Mouse (Mus musculus): ENCODE data around the gene Sycn.

The Sycn gene

DNA sequence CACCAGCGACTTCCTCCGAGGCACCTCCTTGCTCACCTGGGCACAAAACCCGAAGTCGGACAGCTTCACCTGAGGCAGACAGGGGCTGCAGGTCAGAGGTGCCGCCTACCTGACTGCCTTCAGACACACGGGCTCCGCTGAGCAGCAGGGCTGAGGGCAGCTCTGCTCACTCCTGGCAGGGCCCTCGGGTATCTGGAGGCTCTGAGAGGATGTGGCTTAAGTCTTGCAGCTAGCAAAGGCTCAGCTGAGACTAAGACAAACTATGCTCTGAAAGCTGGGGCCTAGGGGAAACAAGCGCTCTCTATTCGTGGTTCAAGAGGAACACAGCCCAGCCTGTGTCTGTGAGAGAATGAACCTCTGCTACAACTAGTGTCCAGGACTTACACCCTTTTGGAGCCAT is 20.2 kb downstream of the Sycn start:
- no peak for DNase-seq

GRCm38 (mm10) chr7:28561967-28562366 is 21.3 kb downstream of the Sycn start:
- DNase-seq: no peak

DNA sequence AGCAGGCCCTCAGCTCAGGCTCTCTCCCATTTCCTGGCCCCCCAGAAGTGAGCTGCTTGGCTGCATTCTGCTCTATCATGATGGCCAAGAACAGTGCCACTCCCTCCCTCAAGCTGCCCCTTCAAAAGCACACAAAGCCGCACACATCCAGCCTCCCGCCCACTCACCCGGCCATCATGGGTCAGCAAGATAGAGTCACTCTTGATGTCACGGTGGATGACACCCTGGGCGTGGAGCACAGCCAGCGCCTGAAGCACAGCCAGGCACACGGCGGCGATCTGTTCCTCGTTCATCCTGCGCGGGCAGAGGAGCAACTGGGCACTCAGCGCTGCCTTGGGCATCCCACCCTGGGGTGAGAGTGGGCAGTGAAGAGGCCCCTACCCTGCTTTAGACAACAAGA is 21.7 kb downstream of the Sycn start:
- no peak for DNase-seq

DNA sequence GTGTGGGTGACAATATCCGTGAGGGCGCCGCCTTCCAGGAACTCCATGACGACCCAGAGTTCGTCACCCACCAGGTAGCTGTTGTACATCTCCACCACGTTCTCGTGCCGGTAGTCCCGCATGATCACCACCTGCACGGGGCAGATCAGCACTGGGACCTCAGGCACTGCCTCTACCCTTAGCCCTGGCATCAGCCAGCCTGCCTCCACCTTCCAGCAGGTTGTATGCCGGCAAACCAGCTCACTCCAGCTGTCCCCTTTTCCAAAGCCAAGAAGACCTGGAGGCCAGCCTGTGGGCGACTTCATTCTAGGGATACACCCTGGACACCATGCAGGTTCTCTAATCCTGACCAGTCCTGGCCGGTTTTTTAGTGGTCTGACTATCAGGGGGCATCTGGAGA is 22.3 kb downstream of the Sycn start:
- DNase-seq: no peak

- DNase-seq: no peak
Measured at GRCm38 (mm10) chr7:28565407-28565806, 24.7 kb downstream of the Sycn start.

GRCm38 (mm10) chr7:28567539-28567938 is 26.9 kb downstream of the Sycn start:
- no peak for DNase-seq

- DNase-seq: peak; percentile 75
Measured at GRCm38 (mm10) chr7:28568253-28568652, 27.6 kb downstream of the Sycn start.

DNA sequence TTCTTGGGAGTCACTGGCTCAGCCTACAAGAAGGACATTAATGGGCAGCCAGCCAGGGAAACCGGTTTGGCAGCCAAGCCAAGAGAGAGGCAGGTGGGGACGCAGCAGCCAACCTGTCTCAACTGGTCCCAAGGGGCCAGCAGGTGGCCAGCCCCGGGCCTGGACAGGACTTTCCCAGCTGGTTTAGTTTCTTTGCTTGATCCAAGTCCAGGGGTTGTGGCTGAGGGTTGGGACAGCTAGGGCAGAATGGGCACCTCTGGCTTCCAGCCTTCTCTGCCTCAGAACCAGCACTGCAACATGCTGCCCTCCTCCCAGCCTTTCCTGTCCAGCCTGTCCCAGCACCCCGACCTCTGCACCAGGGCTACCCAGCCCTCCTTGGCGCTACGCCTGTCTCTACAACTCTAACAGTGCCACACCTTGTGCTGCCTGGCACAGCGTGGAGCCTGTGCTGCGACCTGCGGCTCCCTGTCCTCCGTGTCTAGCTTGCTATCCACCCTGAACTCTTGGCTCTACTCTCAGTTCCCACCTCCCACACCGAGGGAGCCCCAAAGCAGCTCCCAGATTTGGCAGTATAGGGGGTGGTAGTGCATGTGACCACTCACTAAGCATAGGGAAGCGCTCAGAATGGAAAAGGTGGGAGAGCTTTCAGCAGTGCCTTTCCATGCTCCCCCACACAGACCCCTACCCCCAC is 29.8 kb downstream of the Sycn start:
- no peak for DNase-seq

DNA sequence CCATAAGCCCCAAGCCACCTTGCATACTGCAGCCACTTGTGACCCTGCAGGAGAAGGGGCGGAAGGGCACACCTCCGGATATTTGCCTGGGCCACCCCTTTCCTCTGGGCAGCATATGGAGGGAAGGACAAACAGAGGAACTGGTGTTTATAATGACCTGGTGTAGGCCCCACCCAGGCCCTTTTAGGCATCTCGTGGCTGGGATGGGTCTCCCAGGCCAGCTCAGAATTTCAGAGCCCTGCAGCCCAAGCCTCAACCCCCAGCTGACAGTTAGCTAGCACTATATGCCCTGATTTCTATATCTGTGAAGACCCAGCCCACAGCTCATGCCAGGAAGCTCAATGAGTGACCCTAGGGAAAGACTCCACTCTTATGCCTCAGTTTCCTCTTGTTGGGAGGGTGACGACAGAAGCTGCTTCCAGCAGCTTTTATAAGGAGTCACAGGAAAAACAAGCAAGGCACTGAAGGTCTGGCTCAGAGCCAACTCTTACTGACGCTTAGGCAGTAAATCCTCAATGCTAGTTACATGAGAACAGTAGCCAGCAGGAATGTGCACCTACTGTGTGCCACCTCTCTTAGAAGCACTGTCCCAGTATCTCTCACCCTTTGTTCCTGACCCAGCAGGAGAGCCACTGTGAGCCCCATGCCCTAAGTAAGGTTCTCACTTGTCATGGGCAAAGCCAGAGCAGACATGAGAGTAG is 30.4 kb downstream of the Sycn start:
- DNase-seq: no peak

DNA sequence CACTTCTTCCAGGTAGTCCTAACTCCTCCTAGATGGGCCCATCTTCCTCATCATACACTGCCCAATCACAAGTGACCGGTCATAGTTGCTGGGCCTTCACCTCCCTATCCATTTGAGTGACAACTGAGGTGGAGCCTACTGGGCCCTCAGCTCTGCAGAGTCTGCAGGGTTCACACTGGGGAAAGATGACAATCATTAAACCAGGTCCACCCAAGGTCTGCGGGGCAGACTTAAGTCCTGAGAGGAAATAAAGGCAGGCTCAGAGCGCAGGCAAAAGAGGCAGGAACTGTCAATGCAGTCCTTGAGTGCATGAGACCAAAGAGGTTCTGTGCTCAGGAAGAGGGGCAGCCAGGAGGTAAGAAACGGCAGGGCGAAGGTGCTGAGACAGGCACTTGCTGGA is 32.0 kb downstream of the Sycn start:
- no peak for DNase-seq

DNA sequence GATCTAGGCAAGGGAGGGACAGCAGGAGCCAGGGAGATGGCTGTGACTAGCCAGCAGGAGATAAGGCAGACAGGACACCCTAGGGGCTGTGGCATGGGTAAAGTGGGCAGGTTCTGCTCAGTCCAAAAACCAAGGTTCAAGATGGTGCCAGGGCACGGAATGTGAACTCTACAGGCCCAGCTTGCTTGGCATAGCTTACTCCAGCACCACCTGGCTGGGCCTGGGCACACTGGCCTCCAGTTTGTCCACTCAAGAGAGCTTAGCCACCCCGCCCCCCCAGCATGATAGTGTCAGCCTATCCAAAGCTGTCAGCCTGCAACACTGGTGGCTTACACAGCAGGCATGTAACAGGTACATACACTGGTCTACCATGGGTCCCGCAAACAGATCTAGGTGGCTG is 32.6 kb downstream of the Sycn start:
- no peak for DNase-seq

- no peak for DNase-seq
Measured at GRCm38 (mm10) chr7:28575597-28575996, 34.9 kb downstream of the Sycn start.

- DNase-seq: no peak
Measured at GRCm38 (mm10) chr7:28576271-28576914, 35.7 kb downstream of the Sycn start.

DNA sequence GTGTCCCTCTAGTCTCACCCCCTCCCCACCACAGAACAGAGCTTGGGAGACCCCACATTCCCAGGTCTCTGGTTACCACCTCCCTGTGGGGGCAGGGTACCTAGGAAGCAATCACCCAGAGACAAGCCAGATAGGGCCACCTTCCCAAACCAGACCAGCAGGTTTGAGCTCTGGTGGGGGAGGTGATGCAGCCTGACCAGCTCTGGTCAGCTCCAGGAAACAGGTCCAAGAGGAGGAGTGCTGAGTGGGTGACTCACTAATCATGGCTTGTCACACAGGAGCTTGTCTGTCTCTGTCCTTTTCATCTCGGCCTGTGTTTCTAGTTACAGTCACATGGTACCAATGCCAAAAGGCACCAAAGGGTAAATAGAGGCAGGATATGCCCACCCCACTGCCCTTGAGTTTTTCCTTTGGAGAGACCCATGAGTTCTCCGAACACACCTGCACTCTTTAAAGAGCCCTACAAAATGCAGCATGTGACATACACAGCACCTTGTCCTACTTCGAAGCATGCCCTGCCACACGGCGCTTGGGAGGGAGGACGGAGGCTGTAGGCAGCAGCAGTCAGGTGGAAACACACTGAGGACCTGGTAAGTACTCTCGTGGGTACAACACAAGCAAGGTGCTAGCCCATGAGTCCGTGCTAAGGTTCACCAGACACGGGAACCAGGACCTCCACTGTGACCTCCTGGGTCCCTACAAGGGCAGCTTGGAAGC is 37.3 kb downstream of the Sycn start:
- no peak for DNase-seq

GRCm38 (mm10) chr7:28578543-28579053 is 37.9 kb downstream of the Sycn start:
- no peak for DNase-seq

- no peak for DNase-seq
Measured at GRCm38 (mm10) chr7:28579826-28580225, 39.1 kb downstream of the Sycn start.

DNA sequence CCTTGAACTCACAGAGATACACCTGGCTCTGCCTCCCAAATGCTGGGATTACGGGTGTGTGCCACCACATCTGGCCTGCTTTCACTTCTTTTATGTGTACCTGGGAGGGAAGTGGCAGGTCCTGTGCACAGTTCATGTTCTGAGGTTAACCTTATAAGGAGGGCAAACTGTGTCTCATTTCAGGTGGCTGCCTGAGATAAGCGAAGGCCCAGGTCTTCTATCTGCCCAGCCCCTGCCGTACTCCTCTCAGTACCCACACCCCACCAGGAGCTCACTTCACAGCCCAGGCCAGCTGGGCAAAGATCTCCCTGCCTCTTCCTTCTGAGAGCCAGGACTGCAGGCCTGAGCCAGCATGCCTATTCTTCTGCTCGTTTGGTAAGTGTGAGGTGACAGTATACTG is 41.0 kb downstream of the Sycn start:
- DNase-seq: no peak

- DNase-seq: no peak
Measured at GRCm38 (mm10) chr7:28582841-28583240, 42.2 kb downstream of the Sycn start.

- no peak for DNase-seq
Measured at GRCm38 (mm10) chr7:28583570-28584344, 43.1 kb downstream of the Sycn start.

DNA sequence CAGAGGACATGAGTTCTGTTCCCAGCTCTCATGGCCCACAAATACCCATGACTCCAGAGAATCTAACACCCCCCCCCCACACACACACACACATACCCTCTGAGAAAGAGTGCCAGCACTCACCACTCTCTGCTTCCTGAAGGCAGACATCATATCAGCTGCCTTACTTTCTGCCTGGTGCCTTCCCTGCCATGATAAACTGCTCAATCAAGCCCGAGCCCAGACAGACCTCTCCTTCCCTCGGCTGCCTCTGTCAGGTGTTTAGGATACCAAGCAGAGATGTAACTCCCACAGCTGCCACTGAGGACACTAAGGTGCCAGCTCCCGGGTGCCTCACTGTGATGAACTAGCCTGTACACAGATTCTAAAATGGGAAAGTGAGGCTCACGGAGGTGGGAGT is 43.8 kb downstream of the Sycn start:
- DNase-seq: no peak

- DNase-seq: no peak
Measured at GRCm38 (mm10) chr7:28585001-28585400, 44.3 kb downstream of the Sycn start.

DNA sequence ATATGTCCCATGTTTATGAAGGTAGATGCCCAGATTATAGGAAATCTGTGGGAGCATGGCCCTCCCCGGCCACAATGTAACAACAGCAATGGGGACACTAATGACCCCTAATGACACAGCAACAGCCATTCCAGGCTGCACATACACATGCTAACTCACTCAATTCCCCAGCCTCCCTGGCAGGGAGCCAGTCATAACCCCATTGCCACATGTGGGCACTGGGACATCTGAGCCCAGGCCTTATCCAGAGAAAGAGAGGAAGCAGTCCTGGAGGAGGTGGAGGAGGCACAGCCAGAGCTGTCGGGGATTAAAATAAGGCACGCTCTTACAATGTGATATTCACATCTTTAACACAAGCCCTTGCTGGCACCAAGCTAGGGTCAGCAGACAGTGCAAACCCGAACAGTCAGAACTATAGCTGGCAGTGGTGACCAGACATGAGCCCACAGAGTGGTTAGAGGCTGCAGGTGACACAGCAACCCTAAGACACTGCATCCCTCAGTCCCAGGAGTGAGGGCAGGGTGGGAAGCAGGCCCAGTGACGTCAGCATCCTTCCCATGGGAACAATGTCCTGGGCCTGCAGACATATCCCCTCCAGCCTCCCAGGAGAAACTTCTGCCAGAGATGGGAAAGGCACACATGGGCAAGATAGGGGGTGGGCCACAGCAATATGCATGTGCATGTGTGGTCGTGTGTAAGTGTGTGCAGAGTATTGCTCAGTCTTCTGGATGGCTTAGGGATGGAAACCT is 46.2 kb downstream of the Sycn start:
- no peak for DNase-seq
